Mouse (Mus musculus) heart, embryonic 11.5 days (tissue): ENCODE results near the gene Kdelr3. TPM values are rescaled to one million over a fixed set of nuclear protein-coding genes. Genes with fewer than 3 reads are reported as not detected.
A peak's percentile ranks its signal among the peaks of the same experiment; 100 is the strongest.

ENCODE experiments used
- ATAC-seq: fragments of 200-750 bp; cut with Nextera tagmentation; replicated peaks from 2 replicates; pipeline ENCODE4 v1.8.0; 2017; ENCODE audit warnings: moderate library complexity; ENCODE audit not compliant: insufficient number of reproducible peaks, low FRiP score, low TSS enrichment
- H3K27ac ChIP-seq: fragments of 300-500 bp; sonication (generic); 2 replicates; pipeline ENCODE4 v1.5.1; 2014; ENCODE audit warnings: mild to moderate bottlenecking, low read depth, low read length
- H3K27me3 ChIP-seq: fragments of 300-500 bp; sonication (generic); 2 replicates; pipeline ENCODE4 v1.6.1; 2014; ENCODE audit warnings: mild to moderate bottlenecking, low read length, mixed read lengths; ENCODE audit not compliant: control insufficient read depth, insufficient read depth
- H3K36me3 ChIP-seq: fragments of 300-500 bp; sonication (generic); 2 replicates; pipeline ENCODE4 v1.6.1; 2014; ENCODE audit warnings: mild to moderate bottlenecking, low read length, moderate library complexity, mixed read lengths; ENCODE audit not compliant: control insufficient read depth, insufficient read depth
- H3K4me1 ChIP-seq: fragments of 300-500 bp; sonication (generic); 2 replicates; pipeline ENCODE4 v1.6.1; 2014; ENCODE audit warnings: low read length; ENCODE audit not compliant: control insufficient read depth, insufficient read depth
- H3K4me2 ChIP-seq: fragments of 300-500 bp; sonication (generic); 2 replicates; pipeline ENCODE4 v1.6.1; 2014; ENCODE audit warnings: mild to moderate bottlenecking, moderate library complexity
- H3K4me3 ChIP-seq: fragments of 300-500 bp; sonication (generic); 2 replicates; pipeline ENCODE4 v1.5.1; 2014; ENCODE audit warnings: low read depth, low read length
- H3K9ac ChIP-seq: fragments of 300-500 bp; sonication (generic); 2 replicates; pipeline ENCODE4 v1.6.1; 2014; ENCODE audit warnings: mild to moderate bottlenecking, low read depth, low read length, moderate library complexity
- H3K9me3 ChIP-seq: fragments of 300-500 bp; sonication (generic); replicated peaks from 2 replicates; pipeline ENCODE4 v1.6.1; 2016; ENCODE audit warnings: low read length; ENCODE audit not compliant: control insufficient read depth
- WGBS: fragments of 180-500 bp; shearing (Covaris S2); extraction: QIAGEN DNeasy Blood & Tissue Kit; methylation state at CpG from one replicate; pipeline ENCODE4 v1.1.7; 2014; ENCODE audit not compliant: insufficient replicate concordance; 5-methylcytosine and 5-hydroxymethylcytosine counted together
- polyA plus RNA-seq: library from polyadenylated mRNA; unstranded; fragments of >200 nt; fragmentation: Nextera tagmentation; extraction: Ambion mirVana; gene quantifications from 2 replicates; pipeline ENCODE4 v1.2.1, GENCODE M21; 2014

The Kdelr3 gene
- polyA plus RNA-seq, 1 experiment from 2014 or later, result 33.4 TPM

- H3K4me1 ChIP-seq, result peaks cover 27% of the 10 kb centered on the region
- no peaks in the 10 kb centered on the region for H3K9me3 ChIP-seq
- no peak overlapping the region for H3K4me3 ChIP-seq
- ATAC-seq, result no peak
- H3K4me2 ChIP-seq, result no peak overlapping the region
- H3K36me3 ChIP-seq, result no peaks in the 10 kb centered on the region
- WGBS, result 29% methylated on average over 7 of the region's 7 CpGs
- peaks cover 88% of the 10 kb centered on the region for H3K27me3 ChIP-seq
- H3K27ac ChIP-seq, result no peak overlapping the region
- H3K9ac ChIP-seq, result no peak overlapping the region
Observed at GRCm38 (mm10) chr15:79506460-79506859, 9.8 kb upstream of the Kdelr3 start.

GRCm38 (mm10) chr15:79507055-79507828 is 9.0 kb upstream of the Kdelr3 start:
- ATAC-seq, result no peak
- Histone ChIP-seq H3K4me2 (no peak overlapping the region), H3K27ac (no peak overlapping the region), H3K27me3 (peaks cover 86% of the 10 kb centered on the region), H3K9ac (no peak overlapping the region), H3K4me3 (no peak overlapping the region), H3K36me3 (no peaks in the 10 kb centered on the region), H3K4me1 (peaks cover 30% of the 10 kb centered on the region), H3K9me3 (no peaks in the 10 kb centered on the region)
- WGBS, result 55% methylated on average over 31 of the region's 31 CpGs

GRCm38 (mm10) chr15:79509998-79510397 is 6.2 kb upstream of the Kdelr3 start:
- Histone ChIP-seq H3K27me3 (peaks cover 84% of the 10 kb centered on the region), H3K4me3 (no peak overlapping the region), H3K27ac (no peak overlapping the region), H3K9ac (no peak overlapping the region), H3K36me3 (no peaks in the 10 kb centered on the region), H3K4me2 (peak overlapping the region; percentile 16), H3K4me1 (peaks cover 23% of the 10 kb centered on the region), H3K9me3 (no peaks in the 10 kb centered on the region)
- WGBS, result 15% methylated on average over 6 of the region's 6 CpGs
- ATAC-seq, result no peak

GRCm38 (mm10) chr15:79510425-79510824 is 5.8 kb upstream of the Kdelr3 start:
- no peak for ATAC-seq
- peaks cover 19% of the 10 kb centered on the region for H3K4me1 ChIP-seq

GRCm38 (mm10) chr15:79511553-79512320 is 4.5 kb upstream of the Kdelr3 start:
- H3K4me3 ChIP-seq, result peak overlapping the region; percentile 43
- H3K4me2 ChIP-seq, result peak overlapping the region; percentile 84
- H3K9ac ChIP-seq, result 0 out of 2 replicates have a peak overlapping the region, but pooled peaks have one; percentile 16
- peaks cover 19% of the 10 kb centered on the region for H3K4me1 ChIP-seq
- WGBS, result 3% methylated on average over 61 of the region's 61 CpGs
- peaks cover 79% of the 10 kb centered on the region for H3K27me3 ChIP-seq
- no peaks in the 10 kb centered on the region for H3K9me3 ChIP-seq
- H3K27ac ChIP-seq, result no peak overlapping the region
- H3K36me3 ChIP-seq, result no peaks in the 10 kb centered on the region
- 0 out of 2 replicates have a peak, but pooled peaks have one; percentile 29 for ATAC-seq

More at GRCm38 (mm10) chr15:79510425-79510824, 5.8 kb upstream of the Kdelr3 start:
- peak overlapping the region; percentile 16 for H3K4me2 ChIP-seq
- H3K4me3 ChIP-seq, result no peak overlapping the region
- H3K27ac ChIP-seq, result no peak overlapping the region
- H3K27me3 ChIP-seq, result peaks cover 83% of the 10 kb centered on the region
- no peaks in the 10 kb centered on the region for H3K36me3 ChIP-seq
- 72% methylated on average over 7 of the region's 7 CpGs for WGBS
- H3K9me3 ChIP-seq, result no peaks in the 10 kb centered on the region
- H3K9ac ChIP-seq, result no peak overlapping the region

GRCm38 (mm10) chr15:79513940-79514339 is 2.3 kb upstream of the Kdelr3 start:
- Histone ChIP-seq H3K27me3 (peaks cover 67% of the 10 kb centered on the region), H3K9ac (no peak overlapping the region), H3K36me3 (no peaks in the 10 kb centered on the region), H3K4me2 (no peak overlapping the region), H3K27ac (no peak overlapping the region), H3K4me3 (no peak overlapping the region), H3K4me1 (peaks cover 19% of the 10 kb centered on the region), H3K9me3 (no peaks in the 10 kb centered on the region)
- WGBS, result 11% methylated on average over 9 of the region's 9 CpGs
- no peak for ATAC-seq

- Histone ChIP-seq H3K4me1 (peaks cover 3% of the 10 kb centered on the region), H3K27me3 (peaks cover 38% of the 10 kb centered on the region), H3K4me2 (peak overlapping the region; percentile 90; the same call in 1 of the 2 replicates), H3K9me3 (no peaks in the 10 kb centered on the region), H3K36me3 (no peaks in the 10 kb centered on the region; the same call in 1 of the 2 replicates), H3K27ac (no peak overlapping the region), H3K4me3 (peak overlapping the region; percentile 67; the same call in 1 of the 2 replicates), H3K9ac (no peak overlapping the region)
- 75% methylated on average over 4 of the region's 4 CpGs for WGBS
- no peak for ATAC-seq
Observed at GRCm38 (mm10) chr15:79517710-79518109, 1.5 kb downstream of the Kdelr3 start.

- Histone ChIP-seq H3K36me3 (peaks cover 5% of the 10 kb centered on the region), H3K4me2 (0 out of 2 replicates have a peak overlapping the region, but pooled peaks have one; percentile 9), H3K9ac (no peak overlapping the region), H3K9me3 (no peaks in the 10 kb centered on the region), H3K4me1 (peaks cover 3% of the 10 kb centered on the region), H3K4me3 (no peak overlapping the region), H3K27me3 (peaks cover 32% of the 10 kb centered on the region), H3K27ac (no peak overlapping the region)
- WGBS, result 84% methylated on average over 3 of the region's 3 CpGs
- no peak for ATAC-seq
Observed at GRCm38 (mm10) chr15:79518571-79518970, 2.4 kb downstream of the Kdelr3 start.
